Mouse (Mus musculus) CH12.LX (cell line): ENCODE measurements at regions not wholly inside any gene's neighbourhood (a gene's known extent, or its start where the extent isn't known, plus 50 kb on each side); places are given as distances from the start of the nearest gene placed in this dataset.

Source experiments
- DNase-seq: peaks from one replicate; pipeline ENCODE4 v3.0.0-alpha.2; 2013; ENCODE audit errors: extremely low read depth
- H3K27ac ChIP-seq: 2 replicates; pipeline ENCODE4 v1.5.1; 2012; ENCODE audit warnings: low read depth, mild to moderate bottlenecking, control low read depth, moderate library complexity; ENCODE audit not compliant: insufficient read depth
- H3K27me3 ChIP-seq: replicated peaks from 2 replicates; pipeline ENCODE3; 2012; ENCODE audit warnings: inconsistent platforms
- H3K36me3 ChIP-seq, 2 experiments: replicated peaks in 1 of 2; 2 replicates each; pipeline versions ENCODE3 to v1.6.1; 2012; ENCODE audit warnings: inconsistent platforms in 1 of 2, low read length in 1 of 2, mild to moderate bottlenecking in 1 of 2, mixed read lengths in 1 of 2, moderate library complexity in 1 of 2; ENCODE audit not compliant: control insufficient read depth in 1 of 2, insufficient read depth in 1 of 2
- H3K4me1 ChIP-seq, 2 experiments: 2 replicates each; pipeline ENCODE4 v1.6.1; 2012; ENCODE audit warnings: inconsistent platforms in 1 of 2, moderate library complexity in 1 of 2; ENCODE audit not compliant: insufficient read depth in 2 of 2, control insufficient read depth in 1 of 2
- H3K4me2 ChIP-seq: 2 replicates; pipeline ENCODE4 v1.6.1; 2012; ENCODE audit warnings: low read depth, mild to moderate bottlenecking, control low read depth; ENCODE audit not compliant: poor library complexity, insufficient read depth, severe bottlenecking
- H3K4me3 ChIP-seq, 3 experiments: fragments of 150-350 bp in 1 of 3; sonication (generic) in 1 of 3; replicated peaks in 1 of 3; 2 replicates each; pipeline versions ENCODE3 to v1.5.1; 2011 to 2012; ENCODE audit warnings: low read depth in 2 of 3, low read length in 2 of 3, mild to moderate bottlenecking in 2 of 3, moderate library complexity in 2 of 3, control low read depth in 1 of 3, improper control_type of control experiment in 1 of 3, inconsistent platforms in 1 of 3, mixed read lengths in 1 of 3; ENCODE audit not compliant: poor library complexity in 1 of 3
- H3K79me2 ChIP-seq: replicated peaks from 2 replicates; pipeline ENCODE4 v1.6.1; 2012; ENCODE audit warnings: mild to moderate bottlenecking, moderate library complexity; ENCODE audit not compliant: control insufficient read depth, poor library complexity, insufficient read depth, severe bottlenecking; ENCODE audit errors: extremely low read depth
- H3K9ac ChIP-seq: 2 replicates; pipeline ENCODE4 v1.6.1; 2012; ENCODE audit warnings: low read depth, mild to moderate bottlenecking, control low read depth, moderate library complexity; ENCODE audit not compliant: insufficient read depth
- H3K9me3 ChIP-seq: replicated peaks from 2 replicates; pipeline ENCODE3; 2012; ENCODE audit warnings: low read length, inconsistent platforms, mixed read lengths
- BHLHE40 ChIP-seq: IDR thresholded peaks from 2 replicates; pipeline ENCODE4 v1.6.1; 2011; ENCODE audit warnings: mild to moderate bottlenecking, low read depth, low read length, improper control_type of control experiment
- CHD2 ChIP-seq: IDR thresholded peaks from 2 replicates; pipeline ENCODE4 v1.6.1; 2011; ENCODE audit warnings: low read length, improper control_type of control experiment
- EP300 ChIP-seq: IDR thresholded peaks from 2 replicates; pipeline ENCODE4 v1.6.1; 2011; ENCODE audit warnings: low read length, improper control_type of control experiment
- IRF4 ChIP-seq: IDR thresholded peaks from 2 replicates; pipeline ENCODE4 v1.6.1; 2014; ENCODE audit warnings: low read depth, mild to moderate bottlenecking, inconsistent platforms, low read length, improper control_type of control experiment
- JUND ChIP-seq: conservative IDR thresholded peaks from 2 replicates; pipeline ENCODE4 v1.6.1; 2011; ENCODE audit warnings: low read depth, low read length, improper control_type of control experiment
- MAFK ChIP-seq: IDR thresholded peaks from 2 replicates; pipeline ENCODE4 v1.6.1; 2011; ENCODE audit warnings: low read length, improper control_type of control experiment; ENCODE audit not compliant: insufficient replicate concordance
- MAX ChIP-seq: IDR thresholded peaks from 2 replicates; pipeline ENCODE4 v1.6.1; 2011; ENCODE audit warnings: low read length, improper control_type of control experiment
- NELFE ChIP-seq: IDR thresholded peaks from 2 replicates; pipeline ENCODE4 v1.6.1; 2011; ENCODE audit warnings: low read depth, low read length, improper control_type of control experiment
- NRF1 ChIP-seq: IDR thresholded peaks from 2 replicates; pipeline ENCODE4 v1.6.1; 2014; ENCODE audit warnings: low read depth, mild to moderate bottlenecking, inconsistent platforms, low read length, improper control_type of control experiment, moderate library complexity
- PAX5 ChIP-seq: IDR thresholded peaks from 2 replicates; pipeline ENCODE4 v1.6.1; 2012; ENCODE audit warnings: low read length, inconsistent platforms, mixed read lengths
- POLR2A ChIP-seq: IDR thresholded peaks from 2 replicates; pipeline ENCODE4 v1.6.1; 2011; ENCODE audit warnings: low read depth, mild to moderate bottlenecking, improper control_type of control experiment, low read length
- POLR2AphosphoS2 ChIP-seq: IDR thresholded peaks from 2 replicates; pipeline ENCODE4 v1.6.1; 2011; ENCODE audit warnings: low read depth, low read length, improper control_type of control experiment
- TBP ChIP-seq: conservative IDR thresholded peaks from 2 replicates; pipeline ENCODE4 v1.6.1; 2011; ENCODE audit warnings: low read depth, low read length, improper control_type of control experiment
- UBTF ChIP-seq: IDR thresholded peaks from 2 replicates; pipeline ENCODE4 v1.6.1; 2012; ENCODE audit warnings: low read depth, mild to moderate bottlenecking, inconsistent platforms, low read length, improper control_type of control experiment, moderate library complexity
- USF2 ChIP-seq: conservative IDR thresholded peaks from 2 replicates; pipeline ENCODE4 v1.6.1; 2011; ENCODE audit warnings: low read depth, low read length, improper control_type of control experiment
- ZC3H11A ChIP-seq: IDR thresholded peaks from 2 replicates; pipeline ENCODE4 v1.6.1; 2012; ENCODE audit warnings: low read depth, mild to moderate bottlenecking, inconsistent platforms, low read length, improper control_type of control experiment
- ZMIZ1 ChIP-seq: IDR thresholded peaks from 2 replicates; pipeline ENCODE4 v1.6.1; 2012; ENCODE audit warnings: low read depth, mild to moderate bottlenecking, inconsistent platforms, low read length, improper control_type of control experiment
- ZNF384 ChIP-seq: IDR thresholded peaks from 2 replicates; pipeline ENCODE4 v1.6.1; 2012; ENCODE audit warnings: low read depth, low read length, improper control_type of control experiment, inconsistent platforms
- dilution Hi-C: fragments of 300-500 bp; cut with MboI; formaldehyde crosslinking; loops from 2 replicates; pipeline ENCODE4 v1.14.3; 2020; ENCODE audit warnings: low sequenced_read_pairs; ENCODE audit not compliant: extremely low pct_unique_long_range_greater_than_20kb, extremely low pct_ligation_motif_present
- in situ Hi-C: fragments of 300-500 bp; cut with MboI; formaldehyde crosslinking; loops from 3 replicates; pipeline ENCODE4 v1.14.3; 2019; ENCODE audit warnings: low sequenced_read_pairs, low pct_ligation_motif_present, low pct_unique_long_range_greater_than_20kb, mixed read lengths

GRCm38 (mm10) chr12:77529414-77529813, 291.5 kb downstream of the Fut8 start:
- Histone ChIP-seq H3K79me2 (no peaks in the 10 kb centered on the region), H3K9ac (no peak overlapping the region), H3K9me3 (no peaks in the 10 kb centered on the region), H3K27me3 (no peaks in the 10 kb centered on the region), H3K27ac (no peak overlapping the region), H3K4me2 (no peak overlapping the region), H3K4me1 (peaks cover 7 to 33% of the 10 kb centered on the region in 2 experiments)
- in situ Hi-C loops = loop anchor here (25.0 kb wide), 2 partner anchors 267 to 542 kb away; no protein-coding TSS in a partner anchor
- dilution Hi-C loops = no loop called here
- TF ChIP-seq POLR2AphosphoS2 (no peak), POLR2A (no peak), USF2 (no peak)
- TF ChIP-seq, all 38 proteins: peak for 0
- DNase-seq = no peak
- H3K36me3 ChIP-seq = no peaks in the 10 kb centered on the region
- no peak overlapping the region for H3K4me3 ChIP-seq

DNA sequence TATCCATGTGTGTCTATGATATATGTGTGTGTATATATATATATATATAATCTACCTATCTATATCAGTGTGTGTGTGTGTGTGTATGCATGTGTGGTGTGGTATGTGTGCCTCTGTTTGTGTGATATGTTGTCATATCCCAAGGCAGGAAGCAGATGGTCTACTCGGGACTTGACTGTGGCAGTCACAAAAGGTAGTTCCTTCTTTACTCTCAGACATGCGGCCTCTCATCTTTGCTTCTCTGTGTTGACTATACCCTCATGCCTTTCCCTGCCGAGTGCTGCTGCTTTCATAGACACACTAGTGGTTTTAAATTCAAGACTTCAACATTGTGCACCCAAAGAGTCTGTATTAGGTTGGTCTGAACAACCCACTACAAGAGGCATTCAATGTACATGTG, 292.0 kb downstream of the Fut8 start:
- H3K9ac ChIP-seq = no peak overlapping the region
- TF ChIP-seq MAFK (no peak), ZNF384 (no peak), ZMIZ1 (no peak), MAX (no peak), EP300 (no peak), ZC3H11A (no peak), NELFE (no peak), UBTF (no peak), IRF4 (no peak), NRF1 (no peak), PAX5 (no peak), BHLHE40 (no peak), TBP (no peak), JUND (no peak), CHD2 (no peak)
- H3K9me3 ChIP-seq = no peaks in the 10 kb centered on the region
- peaks cover 7 to 34% of the 10 kb centered on the region in 2 experiments for H3K4me1 ChIP-seq
- H3K79me2 ChIP-seq = no peaks in the 10 kb centered on the region
- H3K36me3 ChIP-seq = no peaks in the 10 kb centered on the region
- no peak overlapping the region for H3K4me2 ChIP-seq
- dilution Hi-C loops (no loop called here), in situ Hi-C loops (loop anchor here (25.0 kb wide), 2 partner anchors 268 to 543 kb away; no protein-coding TSS in a partner anchor)
- no peak overlapping the region for H3K4me3 ChIP-seq
- no peak overlapping the region for H3K27ac ChIP-seq
- no peak for DNase-seq
- H3K27me3 ChIP-seq = no peaks in the 10 kb centered on the region
